Mouse (Mus musculus) bone marrow, adult 2 months (tissue): ENCODE data around the gene Nkd1. TPM values are rescaled to one million over a fixed set of nuclear protein-coding genes. Genes with fewer than 3 reads are reported as not detected.

Experiments used
- H3K27ac ChIP-seq: fragments of 200-500 bp; 2 replicates; pipeline ENCODE4 v1.5.1; 2012; ENCODE audit warnings: low read depth, mild to moderate bottlenecking, control low read depth, inconsistent platforms, low read length; ENCODE audit not compliant: control insufficient read depth, poor library complexity, insufficient read depth
- H3K4me1 ChIP-seq: fragments of 200-500 bp; 2 replicates; pipeline ENCODE4 v1.6.1; 2011; ENCODE audit warnings: low read length; ENCODE audit not compliant: control insufficient read depth, insufficient read depth
- H3K4me3 ChIP-seq: fragments of 200-500 bp; replicated peaks from 2 replicates; pipeline ENCODE3; 2011; ENCODE audit warnings: mild to moderate bottlenecking, low read depth, low read length, control low read depth; ENCODE audit not compliant: control insufficient read depth
- CTCF ChIP-seq: fragments of 200-500 bp; IDR thresholded peaks from 2 replicates; pipeline ENCODE4 v1.5.1; 2011; ENCODE audit warnings: low read length, control low read depth; ENCODE audit not compliant: control insufficient read depth, insufficient read depth
- POLR2A ChIP-seq: fragments of 200-500 bp; IDR thresholded peaks from 2 replicates; pipeline ENCODE4 v1.6.1; 2011; ENCODE audit warnings: low read depth, mild to moderate bottlenecking, control low read depth, low read length, borderline replicate concordance; ENCODE audit not compliant: control insufficient read depth
- WGBS: fragments of 180-500 bp; shearing (Covaris S2); methylation state at CpG from one replicate; pipeline ENCODE4 v1.1.7; 2018; 5-methylcytosine and 5-hydroxymethylcytosine counted together
- polyA plus RNA-seq: library from polyadenylated mRNA; stranded (reverse); fragments of >200 nt; gene quantifications from 2 replicates; pipeline ENCODE4 v1.2.4, GENCODE M21; 2011; ENCODE audit warnings: low replicate concordance; ENCODE audit not compliant: missing spikeins, insufficient read depth, insufficient read length

Gene Nkd1
- polyA plus RNA-seq, 1 experiment = not detected

DNA sequence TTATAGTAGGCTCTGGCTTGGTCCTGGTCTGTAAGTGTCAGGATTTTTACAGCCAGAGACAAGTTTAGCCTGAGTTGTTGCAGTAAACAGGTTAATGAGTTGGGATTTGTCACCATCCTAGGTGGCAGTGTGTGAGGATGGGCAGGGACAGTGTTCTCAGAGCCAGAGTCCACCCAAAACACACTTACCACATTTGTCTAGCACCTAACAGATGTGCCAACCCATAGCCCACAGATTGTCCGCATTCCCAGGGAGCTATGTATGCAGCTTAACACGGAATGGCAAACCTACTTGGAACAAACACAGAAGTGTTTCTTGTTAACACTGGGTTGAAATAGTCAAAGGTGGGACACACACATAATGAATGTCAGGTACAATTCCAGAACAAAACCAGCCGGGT is 47.1 kb downstream of the Nkd1 start:
- TF ChIP-seq POLR2A (no peak), CTCF (no peak)
- Histone ChIP-seq H3K4me3 (no peak overlapping the region), H3K4me1 (peaks cover 5% of the 10 kb centered on the region; the same call in 1 of the 2 replicates), H3K27ac (no peak overlapping the region)
- 87% methylated on average over 3 of the region's 3 CpGs for WGBS

DNA sequence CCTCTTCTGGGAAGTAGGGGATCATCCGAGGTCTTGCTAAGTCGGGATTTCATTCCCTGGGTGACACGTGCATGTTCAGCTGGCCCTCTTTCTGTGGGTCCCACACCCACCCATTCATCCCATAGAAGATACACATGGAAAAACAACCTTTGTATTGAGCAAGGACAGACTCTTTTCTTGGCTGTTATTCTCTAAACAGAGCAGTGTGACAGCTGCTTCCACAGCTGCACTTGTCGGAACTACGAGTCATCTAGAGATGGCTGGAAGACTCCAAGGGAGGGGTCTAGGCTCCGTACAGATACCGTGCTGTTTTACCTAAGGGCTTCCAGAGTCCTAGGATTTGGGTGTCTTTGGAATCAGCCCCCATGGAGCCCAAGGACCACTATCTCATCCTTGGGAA is 48.2 kb downstream of the Nkd1 start:
- TF ChIP-seq CTCF = no peak
- TF ChIP-seq POLR2A = no peak
- WGBS = 81% methylated on average over 7 of the region's 7 CpGs
- H3K27ac ChIP-seq = no peak overlapping the region; the same call in 1 of the 2 replicates
- H3K4me1 ChIP-seq = peaks cover 5% of the 10 kb centered on the region; the same call in 1 of the 2 replicates
- H3K4me3 ChIP-seq = no peak overlapping the region

DNA sequence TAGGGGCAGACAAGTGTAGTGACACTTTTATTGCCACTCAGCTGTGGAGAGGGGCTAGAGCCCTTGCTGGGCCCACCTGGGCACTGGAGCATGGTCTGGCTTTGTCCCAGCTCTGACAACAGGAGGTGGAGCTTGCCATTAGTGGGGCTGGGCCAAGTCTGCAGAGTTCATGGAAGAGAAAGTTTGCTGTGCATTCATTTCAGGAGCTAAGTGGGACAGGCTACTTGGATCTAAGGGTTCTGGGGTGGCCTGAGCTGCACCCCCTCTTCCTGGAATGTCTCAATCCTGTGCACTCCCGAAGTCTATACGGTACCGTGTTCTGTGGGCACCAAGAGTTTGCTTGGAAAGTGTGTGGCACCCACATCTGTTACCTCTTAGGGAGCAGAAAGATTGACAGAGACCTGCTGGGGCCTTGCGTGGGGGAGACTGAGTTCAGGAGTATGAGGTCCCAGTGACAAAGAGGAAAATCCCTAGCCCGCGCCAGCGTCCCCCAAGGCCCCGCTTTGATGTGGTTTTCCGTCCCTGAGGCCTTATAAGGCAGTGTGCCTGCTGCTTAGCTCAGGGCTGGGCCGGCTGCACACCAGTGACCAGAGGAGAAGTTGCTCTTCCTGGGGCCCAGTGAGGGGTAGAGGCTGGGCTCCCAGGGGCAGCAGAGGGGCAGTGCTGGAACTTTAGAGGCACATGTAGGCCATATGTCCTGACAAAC is 49.3 kb downstream of the Nkd1 start:
- H3K4me1 ChIP-seq = peaks cover 5% of the 10 kb centered on the region; the same call in 1 of the 2 replicates
- no peak for TF ChIP-seq POLR2A
- H3K27ac ChIP-seq = no peak overlapping the region
- 4% methylated on average over 10 of the region's 10 CpGs for WGBS
- no peak overlapping the region for H3K4me3 ChIP-seq

DNA sequence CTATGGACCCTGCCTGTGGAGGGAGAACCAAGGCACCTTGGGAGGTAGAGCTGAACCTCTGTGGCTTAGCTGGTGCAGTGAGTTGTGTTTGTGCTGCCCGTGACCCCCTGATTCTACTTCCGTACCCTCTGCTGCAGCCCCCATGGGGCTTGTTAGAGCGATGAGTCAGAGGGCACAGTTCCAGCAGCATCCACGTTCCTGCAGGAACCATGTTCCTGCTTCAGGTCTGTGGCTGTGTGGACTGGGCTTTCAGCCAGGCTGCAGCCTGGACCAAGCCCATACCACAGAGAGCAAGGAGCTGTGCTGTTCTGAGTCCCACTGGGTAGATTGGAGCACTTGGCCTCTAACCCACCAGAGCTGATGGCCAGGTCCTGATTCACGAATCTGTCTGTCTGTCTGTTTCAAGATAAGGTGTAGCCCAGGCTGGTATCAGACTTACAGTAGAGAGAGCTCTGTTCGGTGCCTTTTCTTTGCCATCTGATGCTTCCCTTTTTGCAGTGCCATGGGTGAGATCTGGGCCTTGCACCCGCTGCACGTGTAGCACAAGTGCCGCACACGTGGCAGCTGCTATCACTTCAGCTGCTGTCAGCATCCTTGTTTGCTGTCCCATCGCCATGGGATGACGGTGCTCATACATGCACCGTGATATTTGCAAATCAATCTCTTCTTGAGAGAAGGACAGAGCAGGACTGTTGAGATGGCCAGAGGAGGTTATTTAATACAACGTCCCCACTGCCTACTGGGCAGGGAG is 50.5 kb downstream of the Nkd1 start:
- no peak overlapping the region for H3K4me3 ChIP-seq
- no peak for TF ChIP-seq CTCF
- no peak for TF ChIP-seq POLR2A
- WGBS = 50% methylated on average over 14 of the region's 14 CpGs
- H3K27ac ChIP-seq = no peak overlapping the region
- peaks cover 3% of the 10 kb centered on the region; the same call in 1 of the 2 replicates for H3K4me1 ChIP-seq

DNA sequence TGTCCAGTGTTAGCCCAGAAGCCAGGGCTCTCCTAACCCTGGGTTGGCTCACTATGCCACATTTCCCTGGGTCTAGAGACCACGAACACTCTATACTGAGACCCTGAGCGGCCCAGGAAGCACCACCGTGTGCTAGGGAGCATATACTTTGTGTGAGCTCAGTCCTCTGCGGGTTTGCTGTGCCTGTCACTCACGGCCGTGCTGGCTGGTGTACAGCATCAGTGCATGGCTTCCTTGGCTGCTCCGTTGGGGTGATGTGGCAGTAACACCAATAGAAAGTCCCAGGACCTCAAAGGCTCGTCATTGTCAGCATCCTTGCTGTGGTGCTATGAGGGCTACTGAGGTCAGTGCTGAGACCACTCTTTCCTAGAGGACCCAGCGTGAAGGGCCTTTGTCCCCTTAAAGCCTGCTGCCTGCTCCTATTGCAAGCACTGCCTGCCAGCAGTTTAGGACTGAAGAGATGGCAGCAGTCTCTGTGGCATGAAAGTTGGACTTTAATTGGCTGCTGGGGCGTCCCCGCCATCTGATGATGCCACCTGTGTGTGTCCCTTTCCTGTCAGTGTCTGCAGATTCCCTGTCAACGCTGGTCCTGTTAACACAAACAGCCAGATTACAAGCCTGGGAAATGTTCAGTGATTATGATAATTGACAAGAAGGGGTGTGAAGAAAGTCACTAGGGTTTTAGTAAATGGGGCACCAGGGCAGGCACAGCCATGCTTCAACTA is 51.2 kb downstream of the Nkd1 start:
- H3K4me1 ChIP-seq = peaks cover 3% of the 10 kb centered on the region; the same call in 1 of the 2 replicates
- H3K27ac ChIP-seq = no peak overlapping the region
- TF ChIP-seq POLR2A (no peak), CTCF (no peak)
- 85% methylated on average over 12 of the region's 12 CpGs for WGBS
- H3K4me3 ChIP-seq = no peak overlapping the region

DNA sequence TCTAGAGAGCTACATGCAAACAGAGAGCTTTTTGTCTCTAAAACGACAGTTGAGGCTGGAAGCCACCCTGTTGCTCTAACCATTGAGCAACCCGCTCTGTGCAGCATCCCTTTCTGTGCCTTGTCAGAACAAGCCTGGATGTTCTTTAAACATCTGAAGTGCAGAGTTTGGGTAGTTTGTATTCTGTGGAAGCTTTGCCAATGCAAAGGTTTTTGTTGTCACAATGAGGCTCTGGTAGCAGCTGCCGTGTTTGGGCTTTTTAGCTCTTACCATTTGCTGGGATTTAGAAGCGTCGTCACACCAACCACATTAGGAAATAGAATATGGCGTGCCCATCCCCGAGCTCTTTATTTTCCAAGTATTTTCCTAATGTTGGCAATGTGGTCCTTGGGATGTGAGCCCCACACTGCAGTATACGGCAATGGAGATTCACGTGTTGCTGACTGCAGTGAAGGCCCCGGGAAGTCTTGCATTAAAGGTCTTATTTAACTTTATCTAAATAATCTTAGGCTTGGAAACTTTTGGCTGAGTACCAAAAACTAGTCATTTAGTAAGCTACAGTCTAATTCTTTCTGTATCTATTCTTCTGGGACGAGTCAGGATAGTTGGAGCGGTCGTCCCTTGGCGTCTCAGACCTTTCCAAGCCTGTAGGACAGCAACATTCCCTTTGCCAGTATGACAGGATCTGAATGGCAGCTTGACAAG is 51.9 kb downstream of the Nkd1 start:
- WGBS = 82% methylated on average over 14 of the region's 14 CpGs
- no peak overlapping the region for H3K4me3 ChIP-seq
- H3K27ac ChIP-seq = no peak overlapping the region
- H3K4me1 ChIP-seq = peaks cover 3% of the 10 kb centered on the region; the same call in 1 of the 2 replicates
- no peak for TF ChIP-seq CTCF
- no peak for TF ChIP-seq POLR2A

DNA sequence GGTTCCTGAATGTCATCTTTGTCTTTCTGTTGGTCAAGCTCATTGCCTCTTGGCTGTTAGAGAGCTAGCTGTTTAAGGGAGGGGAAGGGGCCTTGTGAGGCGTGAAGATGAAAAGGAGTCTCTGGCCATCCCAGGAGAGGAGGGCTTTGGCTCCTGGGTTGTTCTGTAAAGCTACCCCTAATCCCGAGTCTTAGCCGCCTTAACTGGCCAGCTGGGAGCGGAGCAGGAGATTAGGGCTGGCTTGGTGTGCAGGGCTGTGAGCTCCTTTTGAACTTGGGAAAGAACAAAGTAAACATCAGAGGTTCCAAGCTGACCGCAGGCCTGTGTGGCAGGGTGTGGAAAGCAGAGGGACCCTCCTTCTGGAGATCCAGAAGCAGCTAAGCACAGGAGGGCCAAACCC is 53.8 kb downstream of the Nkd1 start:
- TF ChIP-seq CTCF = no peak
- TF ChIP-seq POLR2A = no peak
- Histone ChIP-seq H3K4me3 (no peak overlapping the region), H3K4me1 (peaks cover 3% of the 10 kb centered on the region; the same call in 1 of the 2 replicates), H3K27ac (no peak overlapping the region)
- 77% methylated on average over 5 of the region's 5 CpGs for WGBS
